Mouse (Mus musculus) liver, postnatal 0 days (tissue): ENCODE results near the gene Skiv2l.
"Not testable (repeated sequence)": the region's sequence is repeated elsewhere in the genome, so short reads cannot be mapped to it uniquely, and the experiment has no call there.

Experiments used
- CTCF ChIP-seq: sonication (generic); IDR thresholded peaks from 2 replicates; pipeline ENCODE4 v1.5.1; 2016; ENCODE audit warnings: antibody characterized with exemption, low read depth
- EP300 ChIP-seq: IDR thresholded peaks from 2 replicates; pipeline ENCODE4 v1.6.1; 2016; ENCODE audit warnings: antibody characterized with exemption, low read depth, mild to moderate bottlenecking

GRCm38 (mm10) chr17:34810411-34810810, 39.6 kb downstream of the Skiv2l start:
- not testable (repeated sequence) for TF ChIP-seq CTCF, EP300
